Mouse (Mus musculus): ENCODE measurements around the gene Tmem151a. TPM values are rescaled to one million over a fixed set of nuclear protein-coding genes. Genes with fewer than 3 reads are reported as not detected.
A peak's percentile ranks its signal among the peaks of the same experiment; 100 is the strongest.

The Tmem151a gene
- polyA plus RNA-seq, 1 experiment = 0.69 TPM

DNA sequence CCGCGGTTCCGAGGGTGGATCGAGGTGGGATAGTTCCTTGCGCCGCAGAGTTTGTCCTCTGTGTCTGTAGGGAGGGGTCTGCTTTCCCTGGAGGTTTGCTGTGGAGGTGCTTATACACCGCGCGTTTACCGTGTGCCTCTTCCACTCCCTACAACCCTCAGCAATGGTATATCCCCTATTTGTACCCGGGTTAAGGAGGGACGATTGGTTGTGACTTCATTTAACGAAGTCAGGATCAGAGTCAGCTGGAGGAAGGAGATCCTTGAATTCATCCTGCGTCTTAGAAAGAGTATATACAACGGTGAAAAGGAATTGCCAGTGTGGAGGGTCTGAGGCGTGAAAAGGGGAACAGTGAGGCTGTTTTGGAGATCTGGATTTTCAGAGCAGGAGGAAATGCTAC, 43.7 kb downstream of the Tmem151a start:
- TF ChIP-seq CTCF (IDR thresholded peaks at IDR 0.05; ENCODE audit: extremely low read depth, insufficient read depth, insufficient read length, insufficient replicate concordance) = no peak
- no peak for TF ChIP-seq POLR2A (IDR thresholded peaks at IDR 0.05; ENCODE audit: low read depth, low read length)
- DNase-seq (ENCODE audit: low read depth in 1 of 2, low spot score in 2 of 2) = no peak
- H3K4me1 ChIP-seq (ENCODE audit: control insufficient read depth, insufficient read depth, insufficient read length) = peaks cover 16% of the 10 kb centered on the region

DNA sequence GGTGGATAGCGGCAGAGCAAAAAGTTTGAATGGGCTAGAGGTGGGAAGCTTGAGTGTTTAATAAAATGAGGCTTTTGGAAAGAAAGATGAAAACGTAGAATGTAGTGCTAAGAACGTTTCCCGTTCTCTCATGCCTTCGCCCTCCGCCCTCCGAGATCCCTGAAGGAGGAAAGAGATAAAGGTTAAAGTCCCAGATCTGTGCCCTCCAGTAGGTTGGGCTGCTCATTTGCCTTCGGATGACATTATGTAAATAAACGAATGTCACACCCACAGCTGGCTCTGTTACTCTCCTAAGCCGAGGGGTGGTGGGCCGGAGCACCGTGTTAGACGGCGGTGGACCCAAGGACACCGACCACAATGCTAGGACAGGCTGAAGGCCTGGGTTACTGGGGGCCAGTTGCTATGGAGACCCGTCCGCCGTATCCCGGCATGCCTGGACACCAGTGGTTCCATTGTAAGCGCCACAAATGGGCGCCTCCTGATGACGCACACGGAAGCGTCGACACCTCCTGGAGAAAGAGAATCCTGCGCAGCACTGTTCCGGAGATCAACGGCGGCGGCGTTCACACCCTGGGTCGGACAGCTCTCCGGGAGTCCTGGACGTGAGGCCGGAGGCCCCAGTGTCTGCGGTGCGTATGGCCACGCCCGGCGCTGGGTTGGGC, 44.3 kb downstream of the Tmem151a start, which contains the start of gene Brms1:
TSS of gene Brms1 (plus strand) at position 493 of the 662 bp plus-strand sequence.
- whole genome bisulfite sequencing = 4% methylated on average over 40 of the region's 40 CpGs
- Histone ChIP-seq H3K36me3 (ENCODE audit: control insufficient read depth, insufficient read depth, low read length) (peaks cover 1% of the 10 kb centered on the region; the same call in 1 of the 2 replicates), H3K4me3 (ENCODE audit: extremely low read depth, insufficient read depth, insufficient read length) (peak within 1 kb of the TSS; percentile 86), H3K27me3 (ENCODE audit: control insufficient read depth, insufficient read depth, low read length) (peaks cover 2% of the 10 kb centered on the region; the same call in 1 of the 2 replicates), H3K4me1 (ENCODE audit: control insufficient read depth, insufficient read depth, insufficient read length) (peaks cover 16% of the 10 kb centered on the region), H3K27ac (ENCODE audit: insufficient read depth, low read length) (peak within 1 kb of the TSS; percentile 43)
- TF ChIP-seq POLR2A (IDR thresholded peaks at IDR 0.05; ENCODE audit: low read depth, low read length) = peak; percentile 52
- no peak for TF ChIP-seq CTCF (IDR thresholded peaks at IDR 0.05; ENCODE audit: extremely low read depth, insufficient read depth, insufficient read length, insufficient replicate concordance)
- peak; percentile 77 to 82 for DNase-seq (ENCODE audit: low read depth in 1 of 2, low spot score in 2 of 2)

More for the DNA sequence above, 43.7 kb downstream of the Tmem151a start:
- Histone ChIP-seq H3K36me3 (ENCODE audit: control insufficient read depth, insufficient read depth, low read length) (peaks cover 3% of the 10 kb centered on the region), H3K27me3 (ENCODE audit: control insufficient read depth, insufficient read depth, low read length) (peaks cover 2% of the 10 kb centered on the region; the same call in 1 of the 2 replicates), H3K27ac (ENCODE audit: insufficient read depth, low read length) (peak overlapping the region; percentile 36), H3K4me3 (ENCODE audit: extremely low read depth, insufficient read depth, insufficient read length) (peak overlapping the region; percentile 86)
- WGBS = under 1% methylated on average over 16 of the region's 16 CpGs

DNA sequence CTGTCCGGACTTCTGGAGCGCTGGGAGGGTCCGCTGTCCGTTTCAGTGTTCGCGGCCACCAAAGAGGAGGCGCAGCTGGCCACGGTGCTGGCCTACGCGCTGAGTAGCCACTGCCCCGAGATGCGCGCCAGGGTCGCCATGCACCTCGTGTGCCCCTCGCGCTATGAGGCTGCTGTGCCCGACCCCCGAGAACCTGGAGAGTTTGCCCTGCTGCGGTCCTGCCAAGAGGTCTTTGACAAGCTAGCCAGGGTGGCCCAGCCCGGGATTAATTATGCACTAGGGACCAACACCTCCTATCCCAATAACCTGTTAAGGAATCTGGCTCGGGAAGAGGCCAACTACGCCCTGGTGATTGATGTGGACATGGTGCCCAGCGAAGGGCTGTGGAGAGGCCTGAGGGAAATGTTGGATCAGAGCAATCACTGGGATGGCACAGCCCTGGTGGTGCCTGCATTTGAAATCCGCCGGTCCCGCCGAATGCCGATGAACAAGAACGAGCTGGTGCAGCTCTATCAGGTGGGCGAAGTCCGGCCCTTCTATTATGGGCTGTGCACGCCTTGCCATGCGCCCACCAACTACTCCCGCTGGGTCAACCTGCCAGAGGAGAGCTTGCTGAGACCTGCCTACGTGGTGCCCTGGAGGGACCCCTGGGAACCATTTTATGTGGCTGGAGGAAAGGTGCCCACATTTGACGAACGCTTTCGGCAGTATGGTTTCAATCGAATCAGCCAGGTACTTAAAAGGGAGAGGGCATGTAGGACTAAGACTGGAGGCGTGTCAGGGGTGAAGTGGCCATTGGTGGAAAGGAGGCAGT, 45.8 kb downstream of the Tmem151a start:
- peaks cover 16% of the 10 kb centered on the region for H3K4me1 ChIP-seq (ENCODE audit: control insufficient read depth, insufficient read depth, insufficient read length)
- TF ChIP-seq CTCF (IDR thresholded peaks at IDR 0.05; ENCODE audit: extremely low read depth, insufficient read depth, insufficient read length, insufficient replicate concordance) (no peak), POLR2A (IDR thresholded peaks at IDR 0.05; ENCODE audit: low read depth, low read length) (no peak)
- WGBS = 27% methylated on average over 41 of the region's 41 CpGs
- H3K4me3 ChIP-seq (ENCODE audit: extremely low read depth, insufficient read depth, insufficient read length) = peak overlapping the region; percentile 72
- DNase-seq (ENCODE audit: low read depth in 1 of 2, low spot score in 2 of 2) = no peak
- no peak overlapping the region for H3K27ac ChIP-seq (ENCODE audit: insufficient read depth, low read length)
- H3K27me3 ChIP-seq (ENCODE audit: control insufficient read depth, insufficient read depth, low read length) = peaks cover 2% of the 10 kb centered on the region; the same call in 1 of the 2 replicates
- H3K36me3 ChIP-seq (ENCODE audit: control insufficient read depth, insufficient read depth, low read length) = no peaks in the 10 kb centered on the region

DNA sequence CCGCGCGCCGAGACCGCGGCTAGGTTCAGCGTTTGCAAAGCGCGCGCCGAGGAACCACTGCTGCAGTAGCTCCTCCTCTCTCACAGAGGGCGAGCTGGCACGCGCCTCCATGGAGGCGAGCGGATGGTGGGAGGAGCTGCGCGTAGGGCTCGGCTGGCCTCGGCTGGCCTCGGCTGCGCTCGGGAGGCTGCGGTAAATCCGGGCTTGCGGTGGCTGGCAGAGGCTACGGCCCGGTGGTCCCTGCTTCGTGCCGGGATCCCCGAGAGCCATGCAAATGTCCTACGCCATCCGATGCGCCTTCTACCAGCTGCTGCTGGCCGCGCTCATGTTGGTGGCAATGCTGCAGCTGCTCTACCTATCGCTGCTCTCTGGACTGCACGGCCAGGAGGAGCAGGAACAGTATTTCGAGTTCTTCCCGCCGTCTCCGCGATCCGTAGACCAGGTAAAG, 46.6 kb downstream of the Tmem151a start, which contains the start of the genes B4gat1 and AC124502.3:
TSS of gene B4gat1 (plus strand) at position 118 of the 448 bp plus-strand sequence.
TSS of gene AC124502.3 (plus strand) at position 183 of the 448 bp plus-strand sequence.
- under 1% methylated on average over 44 of the region's 44 CpGs for WGBS
- H3K27me3 ChIP-seq (ENCODE audit: control insufficient read depth, insufficient read depth, low read length) = peaks cover 2% of the 10 kb centered on the region; the same call in 1 of the 2 replicates
- DNase-seq (ENCODE audit: low read depth in 1 of 2, low spot score in 2 of 2) = peak; percentile 61 to 84
- H3K36me3 ChIP-seq (ENCODE audit: control insufficient read depth, insufficient read depth, low read length) = no peaks in the 10 kb centered on the region
- TF ChIP-seq POLR2A (IDR thresholded peaks at IDR 0.05; ENCODE audit: low read depth, low read length) (no peak; the same call in 1 of the 2 replicates), CTCF (IDR thresholded peaks at IDR 0.05; ENCODE audit: extremely low read depth, insufficient read depth, insufficient read length, insufficient replicate concordance) (0 out of 2 replicates have a peak, but pooled peaks have one; percentile 2)
- peak within 1 kb of the TSS; percentile 72 for H3K4me3 ChIP-seq (ENCODE audit: extremely low read depth, insufficient read depth, insufficient read length)
- peaks cover 16% of the 10 kb centered on the region for H3K4me1 ChIP-seq (ENCODE audit: control insufficient read depth, insufficient read depth, insufficient read length)
- H3K27ac ChIP-seq (ENCODE audit: insufficient read depth, low read length) = no peak within 1 kb of the TSS

DNA sequence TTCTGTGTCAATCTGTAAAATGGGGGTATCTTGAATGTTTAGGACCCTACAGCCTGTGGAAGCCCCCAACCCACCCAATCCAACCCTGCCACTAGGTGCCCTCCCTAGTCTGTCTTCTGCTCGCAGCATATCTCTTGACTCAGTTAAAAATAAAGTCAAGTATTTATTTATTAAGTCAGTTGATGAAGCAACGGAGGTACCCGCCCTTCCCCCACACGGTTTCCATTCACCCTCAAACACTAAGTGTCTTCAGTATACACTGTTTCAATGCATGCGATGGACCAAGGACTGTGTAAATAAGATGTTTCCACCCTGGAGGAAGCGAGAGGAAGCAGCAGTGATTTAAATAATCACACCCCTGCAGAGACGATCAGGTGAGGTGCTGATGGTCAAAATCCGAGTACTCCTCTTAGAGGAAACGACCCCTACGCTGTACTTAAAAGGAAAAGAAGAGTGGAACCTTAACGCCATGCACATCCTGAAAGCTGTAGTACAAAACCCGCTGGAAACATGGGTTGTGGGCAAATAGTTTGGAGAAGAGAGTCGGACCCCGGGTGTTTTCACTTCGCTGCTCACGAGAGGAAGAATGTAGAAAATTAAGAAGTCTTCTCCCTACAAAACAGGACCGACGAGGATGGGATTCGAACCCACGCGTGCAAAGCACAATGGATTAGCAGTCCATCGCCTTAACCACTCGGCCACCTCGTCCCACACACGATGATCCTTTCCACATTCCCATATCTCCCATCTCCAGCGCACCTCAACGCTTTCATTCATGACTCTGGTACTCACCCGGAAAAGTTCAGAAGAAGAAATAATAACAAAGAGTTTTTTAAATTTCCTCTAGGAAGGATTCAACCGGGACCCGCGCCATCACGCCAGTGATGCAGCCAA, 47.4 kb downstream of the Tmem151a start:
- WGBS = 9% methylated on average over 32 of the region's 32 CpGs
- H3K36me3 ChIP-seq (ENCODE audit: control insufficient read depth, insufficient read depth, low read length) = no peaks in the 10 kb centered on the region
- DNase-seq (ENCODE audit: low read depth in 1 of 2, low spot score in 2 of 2) = no peak
- no peak for TF ChIP-seq POLR2A (IDR thresholded peaks at IDR 0.05; ENCODE audit: low read depth, low read length)
- no peak for TF ChIP-seq CTCF (IDR thresholded peaks at IDR 0.05; ENCODE audit: extremely low read depth, insufficient read depth, insufficient read length, insufficient replicate concordance)
- peaks cover 16% of the 10 kb centered on the region for H3K4me1 ChIP-seq (ENCODE audit: control insufficient read depth, insufficient read depth, insufficient read length)
- H3K27ac ChIP-seq (ENCODE audit: insufficient read depth, low read length) = no peak overlapping the region
- peaks cover 2% of the 10 kb centered on the region; the same call in 1 of the 2 replicates for H3K27me3 ChIP-seq (ENCODE audit: control insufficient read depth, insufficient read depth, low read length)
- peak overlapping the region; percentile 72 for H3K4me3 ChIP-seq (ENCODE audit: extremely low read depth, insufficient read depth, insufficient read length)

DNA sequence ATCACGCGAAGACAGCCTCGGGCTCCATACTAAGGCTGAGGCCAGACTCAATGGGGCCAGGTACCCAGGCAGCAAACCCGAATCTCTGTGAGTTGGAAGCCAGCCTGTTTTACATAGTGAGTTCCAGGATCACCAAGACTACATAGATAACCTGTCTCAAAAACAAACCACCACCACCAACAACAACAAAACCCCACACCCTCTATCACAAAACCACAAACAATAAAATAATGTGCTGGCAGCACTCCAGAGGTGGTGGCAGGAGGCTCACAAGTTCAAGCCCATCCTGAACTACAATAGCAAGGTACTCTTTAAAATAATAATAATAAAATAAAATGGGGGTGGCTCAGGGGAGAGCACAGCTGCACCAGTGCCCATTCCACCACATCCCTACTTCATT, 48.8 kb downstream of the Tmem151a start:
- TF ChIP-seq CTCF (IDR thresholded peaks at IDR 0.05; ENCODE audit: extremely low read depth, insufficient read depth, insufficient read length, insufficient replicate concordance) = no peak
- TF ChIP-seq POLR2A (IDR thresholded peaks at IDR 0.05; ENCODE audit: low read depth, low read length) = no peak
- peaks cover 2% of the 10 kb centered on the region; the same call in 1 of the 2 replicates for H3K27me3 ChIP-seq (ENCODE audit: control insufficient read depth, insufficient read depth, low read length)
- H3K27ac ChIP-seq (ENCODE audit: insufficient read depth, low read length) = no peak overlapping the region
- H3K36me3 ChIP-seq (ENCODE audit: control insufficient read depth, insufficient read depth, low read length) = no peaks in the 10 kb centered on the region
- 81% methylated on average over 4 of the region's 4 CpGs for WGBS
- peaks cover 16% of the 10 kb centered on the region for H3K4me1 ChIP-seq (ENCODE audit: control insufficient read depth, insufficient read depth, insufficient read length)
- DNase-seq (ENCODE audit: low read depth in 1 of 2, low spot score in 2 of 2) = no peak
- H3K4me3 ChIP-seq (ENCODE audit: extremely low read depth, insufficient read depth, insufficient read length) = no peak overlapping the region

Measured in spleen, adult 2 months (tissue).